Mouse (Mus musculus) myocyte (in vitro differentiated cells): ENCODE measurements at regions not wholly inside any gene's neighbourhood (a gene's known extent, or its start where the extent isn't known, plus 50 kb on each side); places are given as distances from the start of the nearest gene placed in this dataset.
A peak's percentile ranks its signal among the peaks of the same experiment; 100 is the strongest.

Source experiments
- CEBPB ChIP-seq: IDR thresholded peaks from 2 replicates; pipeline ENCODE4 v1.6.1; 2011; ENCODE audit warnings: mild to moderate bottlenecking, moderate library complexity; ENCODE audit not compliant: poor library complexity, insufficient read depth, severe bottlenecking
- E2F4 ChIP-seq: IDR thresholded peaks from one replicate; pipeline ENCODE4 v1.6.1; 2011; ENCODE audit warnings: mild to moderate bottlenecking, control low read depth, moderate library complexity; ENCODE audit not compliant: insufficient read depth
- MYOG ChIP-seq, 3 experiments: IDR thresholded peaks; one replicate each; pipeline ENCODE4 v1.6.1; 2011; ENCODE audit warnings: control low read depth in 2 of 3, low read depth in 2 of 3, mild to moderate bottlenecking in 2 of 3; ENCODE audit not compliant: insufficient read length in 2 of 3, control insufficient read depth in 1 of 3, insufficient read depth in 1 of 3
- POLR2A ChIP-seq: IDR thresholded peaks from one replicate; pipeline ENCODE4 v1.6.1; 2011; ENCODE audit warnings: low read depth, mild to moderate bottlenecking, control low read depth, moderate library complexity; ENCODE audit not compliant: insufficient read length
- POLR2AphosphoS2 ChIP-seq: IDR thresholded peaks from one replicate; pipeline ENCODE4 v1.6.1; 2011; ENCODE audit warnings: low read depth, control low read depth; ENCODE audit not compliant: insufficient read length
- USF1 ChIP-seq: IDR thresholded peaks from one replicate; pipeline ENCODE4 v1.6.1; 2011; ENCODE audit warnings: low read depth, mild to moderate bottlenecking, control low read depth, moderate library complexity

DNA sequence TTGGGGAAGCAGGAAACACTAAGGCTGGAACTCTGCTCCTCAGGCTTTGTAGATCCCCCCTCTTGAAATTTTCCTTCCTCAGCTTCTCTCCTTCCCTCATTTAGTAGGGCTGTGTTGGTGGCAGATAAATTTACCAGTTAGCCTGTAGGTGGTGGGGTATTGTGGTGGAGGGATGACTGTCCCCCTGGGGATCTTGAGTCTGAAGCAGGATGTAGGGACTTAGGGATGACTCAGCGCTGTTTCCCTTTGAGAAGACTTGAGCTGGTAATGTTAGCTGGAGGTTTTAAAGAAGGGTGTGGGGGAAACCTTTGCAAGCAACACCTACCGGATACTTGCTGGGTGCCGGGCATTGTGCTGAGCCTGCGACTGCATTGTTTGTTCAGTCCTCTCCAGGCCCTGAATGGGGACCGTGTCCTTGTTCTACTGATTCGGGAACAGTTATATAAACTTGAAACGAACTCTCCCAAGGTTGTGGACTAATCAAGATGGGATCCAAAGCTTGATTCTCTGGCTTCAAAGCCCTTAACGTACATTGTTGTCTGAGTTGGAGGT, 115.5 kb upstream of the Fstl4 start:
- TF ChIP-seq USF1 (no peak), CEBPB (no peak), POLR2A (peak; percentile 23), MYOG (IDR thresholded peaks at IDR 0.05; ENCODE audit: control insufficient read depth in 1 of 3, insufficient read depth in 1 of 3, insufficient read length in 2 of 3, low read depth in 2 of 3) (no peak), POLR2AphosphoS2 (no peak), E2F4 (no peak)
